Mouse (Mus musculus): Measurements from ENCODE around the gene Nme2.
"Not testable (repeated sequence)": the region's sequence is repeated elsewhere in the genome, so short reads cannot be mapped to it uniquely, and the experiment has no call there.

Gene Nme2

GRCm38 (mm10) chr11:93965391-93965790 is 9.3 kb upstream of the Nme2 start:
- DNase-seq = no peak

GRCm38 (mm10) chr11:93963013-93963412 is 7.0 kb upstream of the Nme2 start:
- DNase-seq = no peak

- DNase-seq = no peak
Measured at GRCm38 (mm10) chr11:93961482-93961881, 5.4 kb upstream of the Nme2 start.

GRCm38 (mm10) chr11:93957746-93958145 is 1.7 kb upstream of the Nme2 start:
- no peak for DNase-seq

GRCm38 (mm10) chr11:93957031-93957555 is 1.0 kb upstream of the Nme2 start:
- DNase-seq = no peak

- DNase-seq = peak; percentile 95
Measured at GRCm38 (mm10) chr11:93955256-93956150, 556 bp downstream of the Nme2 start.

- DNase-seq = no peak
Measured at GRCm38 (mm10) chr11:93954738-93955255, 1.3 kb downstream of the Nme2 start.

- no peak for DNase-seq
Measured at GRCm38 (mm10) chr11:93952376-93952775, 3.7 kb downstream of the Nme2 start.

GRCm38 (mm10) chr11:93950045-93950444 is 6.0 kb downstream of the Nme2 start:
- DNase-seq = no peak

GRCm38 (mm10) chr11:93948887-93949567 is 7.0 kb downstream of the Nme2 start:
- no peak for DNase-seq

- no peak for DNase-seq
Measured at GRCm38 (mm10) chr11:93944986-93945385, 11.1 kb downstream of the Nme2 start.

GRCm38 (mm10) chr11:93940906-93941305 is 15.2 kb downstream of the Nme2 start:
- no peak for DNase-seq

GRCm38 (mm10) chr11:93929106-93929505 is 27.0 kb downstream of the Nme2 start:
- no peak for DNase-seq

- not testable (repeated sequence) for DNase-seq
Measured at GRCm38 (mm10) chr11:93915019-93915418, 41.0 kb downstream of the Nme2 start.

- DNase-seq = no peak
Measured at GRCm38 (mm10) chr11:93911603-93912002, 44.5 kb downstream of the Nme2 start.

- DNase-seq = no peak
Measured at GRCm38 (mm10) chr11:93908829-93909228, 47.2 kb downstream of the Nme2 start.

- no peak for DNase-seq
Measured at GRCm38 (mm10) chr11:93907839-93908238, 48.2 kb downstream of the Nme2 start.

- DNase-seq = no peak
Measured at GRCm38 (mm10) chr11:93906834-93907233, 49.2 kb downstream of the Nme2 start.
